Mouse (Mus musculus) stomach, embryonic 14.5 days (tissue): ENCODE data around the gene Zcchc17. TPM values are rescaled to one million over a fixed set of nuclear protein-coding genes. Genes with fewer than 3 reads are reported as not detected.

Experiments
- ATAC-seq: fragments of 200-750 bp; cut with Nextera tagmentation; 2 replicates; pipeline ENCODE4 v1.8.0; 2017; ENCODE audit warnings: low read depth, moderate TSS enrichment; ENCODE audit not compliant: insufficient number of reproducible peaks, insufficient read depth, low FRiP score
- H3K27ac ChIP-seq: fragments of 300-500 bp; sonication (generic); 2 replicates; pipeline ENCODE4 v1.5.1; 2014; ENCODE audit warnings: mild to moderate bottlenecking, low read length, moderate library complexity, mixed read lengths
- H3K27me3 ChIP-seq: fragments of 300-500 bp; sonication (generic); 2 replicates; pipeline ENCODE4 v1.6.1; 2014; ENCODE audit warnings: low read length, control low read depth, mixed read lengths; ENCODE audit not compliant: control insufficient read depth, insufficient read depth
- H3K36me3 ChIP-seq: fragments of 300-500 bp; sonication (generic); 2 replicates; pipeline ENCODE4 v1.6.1; 2014; ENCODE audit warnings: mild to moderate bottlenecking, control low read depth, low read length, moderate library complexity, mixed read lengths; ENCODE audit not compliant: control insufficient read depth, insufficient read depth
- H3K4me1 ChIP-seq: fragments of 300-500 bp; sonication (generic); 2 replicates; pipeline ENCODE4 v1.6.1; 2014; ENCODE audit warnings: low read length, control low read depth, mixed read lengths; ENCODE audit not compliant: control insufficient read depth, insufficient read depth
- H3K4me2 ChIP-seq: fragments of 300-500 bp; sonication (generic); replicated peaks from 2 replicates; pipeline ENCODE4 v1.6.1; 2014; ENCODE audit warnings: low read depth, low read length, control low read depth
- H3K4me3 ChIP-seq: fragments of 300-500 bp; sonication (generic); 2 replicates; pipeline ENCODE4 v1.5.1; 2014; ENCODE audit warnings: low read depth, low read length, control low read depth
- H3K9ac ChIP-seq: fragments of 300-500 bp; sonication (generic); replicated peaks from 2 replicates; pipeline ENCODE4 v1.6.1; 2014; ENCODE audit warnings: low read depth, mild to moderate bottlenecking, control low read depth, low read length, moderate library complexity, mixed read lengths
- H3K9me3 ChIP-seq: fragments of 300-500 bp; sonication (generic); 2 replicates; pipeline ENCODE4 v1.6.1; 2016; ENCODE audit warnings: low read depth, low read length, control low read depth; ENCODE audit not compliant: control insufficient read depth
- WGBS: fragments of 180-500 bp; shearing (Covaris S2); extraction: QIAGEN DNeasy Blood & Tissue Kit; methylation state at CpG from one replicate; pipeline ENCODE4 v1.1.7; 2014; 5-methylcytosine and 5-hydroxymethylcytosine counted together
- polyA plus RNA-seq: library from polyadenylated mRNA; unstranded; fragments of >200 nt; fragmentation: Nextera tagmentation; extraction: Ambion mirVana; gene quantifications from 2 replicates; pipeline ENCODE4 v1.2.1, GENCODE M21; 2014

Gene Zcchc17
- polyA plus RNA-seq, result 67.2 and 71.2 TPM in 2 replicates

GRCm38 (mm10) chr4:130359486-130360237 lies at the start of gene Zcchc17, which contains the start of gene Snrnp40:
Gene Zcchc17 (minus strand): TSS chr4:130359943.
Gene Snrnp40 (plus strand): TSS chr4:130360132.
- H3K4me1 ChIP-seq, result peaks cover 12% of the 10 kb centered on the region
- H3K4me3 ChIP-seq, result peak within 1 kb of the TSS; percentile 88
- peak within 1 kb of the TSS; percentile 76 for H3K9ac ChIP-seq
- H3K9me3 ChIP-seq, result no peaks in the 10 kb centered on the region
- peak; percentile 99 for ATAC-seq
- peaks cover 20% of the 10 kb centered on the region for H3K36me3 ChIP-seq
- peak within 1 kb of the TSS; percentile 75; the same call in 1 of the 2 replicates for H3K27ac ChIP-seq
- H3K27me3 ChIP-seq, result no peaks in the 10 kb centered on the region
- WGBS, result under 1% methylated on average over 49 of the region's 49 CpGs
- peak within 1 kb of the TSS; percentile 73 for H3K4me2 ChIP-seq

GRCm38 (mm10) chr4:130391265-130391664 lies 31.5 kb upstream of the Zcchc17 start:
- Histone ChIP-seq H3K36me3 (peaks cover 40% of the 10 kb centered on the region), H3K4me1 (no peaks in the 10 kb centered on the region), H3K9me3 (no peaks in the 10 kb centered on the region), H3K27me3 (no peaks in the 10 kb centered on the region), H3K4me2 (no peak overlapping the region), H3K9ac (no peak overlapping the region), H3K27ac (no peak overlapping the region), H3K4me3 (no peak overlapping the region)
- 72% methylated on average over 3 of the region's 3 CpGs for WGBS
- ATAC-seq, result no peak

- Histone ChIP-seq H3K4me1 (no peaks in the 10 kb centered on the region), H3K9me3 (no peaks in the 10 kb centered on the region), H3K9ac (no peak overlapping the region), H3K4me3 (no peak overlapping the region), H3K36me3 (peaks cover 50% of the 10 kb centered on the region), H3K27me3 (no peaks in the 10 kb centered on the region), H3K4me2 (no peak overlapping the region), H3K27ac (no peak overlapping the region)
- no peak for ATAC-seq
- 84% methylated on average over 7 of the region's 7 CpGs for WGBS
Measured at GRCm38 (mm10) chr4:130389927-130390326, 30.2 kb upstream of the Zcchc17 start.

GRCm38 (mm10) chr4:130389496-130389895 lies 29.8 kb upstream of the Zcchc17 start:
- Histone ChIP-seq H3K9ac (no peak overlapping the region), H3K27ac (no peak overlapping the region), H3K36me3 (peaks cover 54% of the 10 kb centered on the region), H3K4me1 (no peaks in the 10 kb centered on the region), H3K27me3 (no peaks in the 10 kb centered on the region), H3K4me3 (no peak overlapping the region), H3K9me3 (no peaks in the 10 kb centered on the region), H3K4me2 (no peak overlapping the region)
- 87% methylated on average over 6 of the region's 6 CpGs for WGBS
- no peak for ATAC-seq

GRCm38 (mm10) chr4:130387256-130387655 lies 27.5 kb upstream of the Zcchc17 start:
- WGBS, result 82% methylated on average over 3 of the region's 3 CpGs

GRCm38 (mm10) chr4:130380418-130380817 lies 20.7 kb upstream of the Zcchc17 start:
- WGBS, result 82% methylated on average over 2 of the region's 2 CpGs
- Histone ChIP-seq H3K9me3 (no peaks in the 10 kb centered on the region), H3K4me3 (no peak overlapping the region), H3K36me3 (peaks cover 76% of the 10 kb centered on the region), H3K4me1 (no peaks in the 10 kb centered on the region), H3K4me2 (no peak overlapping the region), H3K9ac (no peak overlapping the region), H3K27ac (no peak overlapping the region), H3K27me3 (no peaks in the 10 kb centered on the region)
- ATAC-seq, result no peak

More at GRCm38 (mm10) chr4:130387256-130387655, 27.5 kb upstream of the Zcchc17 start:
- Histone ChIP-seq H3K27me3 (no peaks in the 10 kb centered on the region), H3K27ac (no peak overlapping the region), H3K9me3 (no peaks in the 10 kb centered on the region), H3K4me3 (no peak overlapping the region), H3K9ac (no peak overlapping the region), H3K36me3 (peaks cover 73% of the 10 kb centered on the region), H3K4me2 (no peak overlapping the region), H3K4me1 (no peaks in the 10 kb centered on the region)
- ATAC-seq, result no peak

GRCm38 (mm10) chr4:130379181-130379580 lies 19.4 kb upstream of the Zcchc17 start:
- Histone ChIP-seq H3K9me3 (no peaks in the 10 kb centered on the region), H3K4me3 (no peak overlapping the region), H3K36me3 (peaks cover 75% of the 10 kb centered on the region), H3K9ac (no peak overlapping the region), H3K27me3 (no peaks in the 10 kb centered on the region), H3K27ac (no peak overlapping the region), H3K4me2 (no peak overlapping the region), H3K4me1 (no peaks in the 10 kb centered on the region)
- 98% methylated on average over 2 of the region's 2 CpGs for WGBS
- no peak for ATAC-seq

- ATAC-seq, result no peak
- H3K27me3 ChIP-seq, result no peaks in the 10 kb centered on the region
- peaks cover 76% of the 10 kb centered on the region for H3K36me3 ChIP-seq
- WGBS, result 78% methylated on average over 4 of the region's 4 CpGs
- H3K9me3 ChIP-seq, result no peaks in the 10 kb centered on the region
- H3K4me3 ChIP-seq, result no peak overlapping the region
- H3K4me1 ChIP-seq, result no peaks in the 10 kb centered on the region
- H3K4me2 ChIP-seq, result no peak overlapping the region
- no peak overlapping the region for H3K9ac ChIP-seq
- no peak overlapping the region for H3K27ac ChIP-seq
Measured at GRCm38 (mm10) chr4:130377500-130377899, 17.8 kb upstream of the Zcchc17 start.
